Mouse (Mus musculus): ENCODE results near the gene Plekhb2.

DNA sequence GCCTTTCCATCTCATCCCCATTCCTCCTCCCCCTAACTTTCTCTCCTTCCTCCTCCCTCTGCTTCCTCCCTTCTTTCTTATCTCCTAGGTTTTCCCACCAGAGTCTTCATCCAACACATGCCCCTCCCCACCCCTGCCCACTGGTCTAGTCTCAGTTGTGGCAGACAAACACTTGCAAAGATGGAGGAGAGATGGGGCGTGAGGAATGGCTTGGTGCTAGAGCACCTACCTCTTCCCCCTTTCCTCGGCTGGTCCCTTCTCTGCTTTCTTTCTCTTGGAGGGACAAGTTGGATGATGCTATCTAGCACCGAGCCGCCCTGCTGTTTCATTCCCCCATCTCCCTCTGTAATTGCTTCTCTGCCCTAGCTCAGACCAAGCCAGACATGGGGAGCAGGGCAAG is 43.6 kb downstream of the Plekhb2 start:
- TF ChIP-seq CTCF (IDR thresholded peaks at IDR 0.05; ENCODE audit: insufficient read depth, low read length) = no peak
- TF ChIP-seq POLR2A (IDR thresholded peaks at IDR 0.05; ENCODE audit: borderline replicate concordance, extremely low read depth, low read depth, low read length) = no peak
